Mouse (Mus musculus) heart, embryonic 14.5 days (tissue): ENCODE measurements around the gene Cux2. TPM values are rescaled to one million over a fixed set of nuclear protein-coding genes. Genes with fewer than 3 reads are reported as not detected.

ENCODE experiments used
- ATAC-seq: fragments of 200-750 bp; cut with Nextera tagmentation; 2 replicates; pipeline ENCODE4 v1.8.0; 2017; ENCODE audit warnings: low read depth, moderate TSS enrichment; ENCODE audit not compliant: insufficient number of reproducible peaks, insufficient read depth, low FRiP score
- H3K27ac ChIP-seq, 2 experiments: fragments of 200-500 bp in 1 of 2; fragments of 300-500 bp in 1 of 2; sonication (generic) in 1 of 2; replicated peaks in 1 of 2; 2 replicates each; pipeline ENCODE4 v1.5.1; 2012 to 2014; ENCODE audit warnings: low read depth in 2 of 2, low read length in 2 of 2, control low read depth in 1 of 2, mild to moderate bottlenecking in 1 of 2, mixed read lengths in 1 of 2; ENCODE audit not compliant: control insufficient read depth in 1 of 2, insufficient read depth in 1 of 2
- H3K27me3 ChIP-seq: fragments of 300-500 bp; sonication (generic); 2 replicates; pipeline ENCODE4 v1.6.1; 2014; ENCODE audit warnings: mild to moderate bottlenecking, low read length, control low read depth; ENCODE audit not compliant: control insufficient read depth, insufficient read depth
- H3K36me3 ChIP-seq: fragments of 300-500 bp; sonication (generic); 2 replicates; pipeline ENCODE4 v1.6.1; 2014; ENCODE audit warnings: mild to moderate bottlenecking, control low read depth, low read length, mixed read lengths; ENCODE audit not compliant: control insufficient read depth, insufficient read depth
- H3K4me1 ChIP-seq, 2 experiments: fragments of 200-500 bp in 1 of 2; fragments of 300-500 bp in 1 of 2; sonication (generic) in 1 of 2; 2 replicates each; pipeline ENCODE4 v1.6.1; 2012 to 2014; ENCODE audit warnings: low read length in 2 of 2, control low read depth in 1 of 2, mixed read lengths in 1 of 2; ENCODE audit not compliant: control insufficient read depth in 2 of 2, insufficient read depth in 2 of 2
- H3K4me2 ChIP-seq: fragments of 300-500 bp; sonication (generic); 2 replicates; pipeline ENCODE4 v1.6.1; 2014; ENCODE audit warnings: mild to moderate bottlenecking, low read length
- H3K4me3 ChIP-seq, 2 experiments: fragments of 200-500 bp in 1 of 2; fragments of 300-500 bp in 1 of 2; sonication (generic) in 1 of 2; 2 replicates each; pipeline ENCODE4 v1.5.1; 2012 to 2014; ENCODE audit warnings: low read length in 2 of 2, mild to moderate bottlenecking in 2 of 2, control low read depth in 1 of 2, low read depth in 1 of 2, moderate library complexity in 1 of 2; ENCODE audit not compliant: control insufficient read depth in 1 of 2, insufficient read depth in 1 of 2
- H3K9ac ChIP-seq: fragments of 300-500 bp; sonication (generic); 2 replicates; pipeline ENCODE4 v1.6.1; 2014; ENCODE audit warnings: mild to moderate bottlenecking, low read length
- H3K9me3 ChIP-seq: fragments of 300-500 bp; sonication (generic); 2 replicates; pipeline ENCODE4 v1.6.1; 2016; ENCODE audit warnings: low read length, control low read depth; ENCODE audit not compliant: control insufficient read depth
- WGBS: fragments of 180-500 bp; shearing (Covaris S2); extraction: QIAGEN DNeasy Blood & Tissue Kit; methylation state at CpG from one replicate; pipeline ENCODE4 v1.1.7; 2014; 5-methylcytosine and 5-hydroxymethylcytosine counted together
- polyA plus RNA-seq: library from polyadenylated mRNA; unstranded; fragments of >200 nt; fragmentation: Nextera tagmentation; extraction: Ambion mirVana; gene quantifications from 2 replicates; pipeline ENCODE4 v1.2.1, GENCODE M21; 2014

Gene Cux2
- polyA plus RNA-seq, 1 experiment from 2014 or later = 7.9 TPM

DNA sequence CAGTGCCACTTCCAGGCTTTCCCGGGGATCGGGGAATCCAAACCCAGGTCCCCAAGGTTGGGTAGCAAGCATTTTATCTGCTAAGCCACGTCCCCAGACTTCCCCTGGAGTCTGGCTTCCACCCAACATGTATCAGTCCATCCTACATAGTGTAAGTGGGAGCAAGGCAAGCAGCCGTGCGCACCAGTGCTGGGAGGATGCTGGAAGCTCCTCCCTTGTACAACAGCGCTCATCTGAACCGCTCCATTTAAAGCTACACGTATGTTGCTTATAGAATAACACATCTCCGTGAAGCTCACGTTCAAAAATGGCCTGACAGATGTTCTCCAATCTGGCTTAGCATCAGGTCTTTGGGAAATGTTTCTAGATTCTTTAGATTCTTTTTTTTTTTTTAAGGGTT, 86.9 kb downstream of the Cux2 start:
- H3K36me3 ChIP-seq = no peaks in the 10 kb centered on the region
- no peak overlapping the region for H3K4me3 ChIP-seq
- H3K27ac ChIP-seq = no peak overlapping the region
- H3K9me3 ChIP-seq = no peaks in the 10 kb centered on the region
- H3K27me3 ChIP-seq = no peaks in the 10 kb centered on the region
- H3K4me2 ChIP-seq = no peak overlapping the region
- no peak overlapping the region; the same call in 1 of the 2 replicates for H3K9ac ChIP-seq
- H3K4me1 ChIP-seq = peaks cover 38 to 51% of the 10 kb centered on the region in 2 experiments
- WGBS = 71% methylated on average over 10 of the region's 10 CpGs
- ATAC-seq = no peak

DNA sequence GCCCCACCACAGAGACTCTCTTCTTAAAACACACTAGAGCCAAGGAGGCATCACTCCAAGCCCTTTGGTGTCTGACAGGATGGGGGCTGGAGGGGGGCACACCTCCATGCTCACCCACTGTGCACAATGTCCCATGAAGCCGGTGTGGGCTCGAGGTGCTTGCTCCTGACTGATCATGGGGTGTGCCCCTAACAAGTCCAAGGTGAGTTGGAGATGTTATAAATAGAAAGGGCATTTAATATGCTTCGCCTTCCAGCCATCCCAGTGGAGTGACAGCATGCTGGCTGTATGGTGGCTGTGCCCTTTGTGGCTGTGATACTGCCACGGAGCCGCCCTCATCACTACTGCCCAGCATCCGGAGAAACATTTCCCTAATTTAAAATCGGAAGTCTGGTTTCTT, 87.5 kb downstream of the Cux2 start:
- Histone ChIP-seq H3K9me3 (no peaks in the 10 kb centered on the region), H3K4me1 (peaks cover 37 to 50% of the 10 kb centered on the region in 2 experiments)
- WGBS = 56% methylated on average over 7 of the region's 7 CpGs

DNA sequence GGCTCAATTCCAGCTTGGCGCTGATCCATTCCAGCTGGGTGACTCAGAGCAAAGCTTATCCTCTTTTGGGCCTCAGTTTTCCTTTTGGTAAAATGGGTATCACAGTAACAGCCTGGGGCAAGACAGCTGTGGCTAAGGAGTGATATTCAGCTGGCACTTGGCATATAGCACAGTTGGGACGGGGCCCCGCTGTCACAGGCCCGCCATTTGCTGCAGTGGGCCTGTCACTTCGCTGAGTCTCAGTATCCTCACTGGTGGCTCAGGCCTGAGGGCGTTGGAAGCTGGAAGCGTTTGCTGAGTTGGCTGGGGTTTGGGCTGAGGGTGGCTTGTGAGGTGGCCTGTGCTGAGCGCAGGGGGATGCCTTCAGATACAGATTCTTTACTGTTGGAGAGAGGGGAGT, 88.6 kb downstream of the Cux2 start:
- no peaks in the 10 kb centered on the region for H3K27me3 ChIP-seq
- no peaks in the 10 kb centered on the region for H3K36me3 ChIP-seq
- H3K9ac ChIP-seq = no peak overlapping the region
- no peak overlapping the region for H3K4me2 ChIP-seq
- no peak for ATAC-seq
- no peaks in the 10 kb centered on the region for H3K9me3 ChIP-seq
- 85% methylated on average over 8 of the region's 8 CpGs for WGBS
- no peak overlapping the region for H3K4me3 ChIP-seq
- no peak overlapping the region for H3K27ac ChIP-seq
- peaks cover 29 to 39% of the 10 kb centered on the region in 2 experiments for H3K4me1 ChIP-seq

More for the DNA sequence above, 87.5 kb downstream of the Cux2 start:
- no peak for ATAC-seq
- no peak overlapping the region for H3K4me3 ChIP-seq
- H3K9ac ChIP-seq = no peak overlapping the region
- no peaks in the 10 kb centered on the region for H3K36me3 ChIP-seq
- no peak overlapping the region for H3K27ac ChIP-seq
- H3K27me3 ChIP-seq = no peaks in the 10 kb centered on the region
- no peak overlapping the region for H3K4me2 ChIP-seq

DNA sequence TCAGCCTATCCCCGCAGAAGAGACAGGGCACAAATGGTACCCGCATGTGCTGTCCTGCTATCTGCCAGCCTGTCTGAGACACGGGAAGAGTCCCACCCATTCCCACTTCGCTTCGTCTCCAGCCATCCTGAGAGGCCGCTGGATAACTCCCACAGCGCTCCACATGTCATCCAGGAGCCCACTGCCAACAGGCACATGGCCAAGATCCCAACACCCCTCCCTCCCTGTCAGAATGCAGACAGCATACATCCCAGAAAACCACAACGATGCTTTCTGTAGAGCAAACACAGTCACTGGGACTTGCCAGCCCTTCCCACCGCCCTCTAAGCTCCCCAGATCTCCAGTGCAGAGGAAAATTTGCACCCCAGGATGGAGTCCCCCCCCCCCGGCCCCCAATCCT, 90.2 kb downstream of the Cux2 start:
- Histone ChIP-seq H3K9ac (no peak overlapping the region), H3K27me3 (no peaks in the 10 kb centered on the region), H3K4me2 (no peak overlapping the region), H3K36me3 (no peaks in the 10 kb centered on the region), H3K9me3 (no peaks in the 10 kb centered on the region), H3K4me3 (no peak overlapping the region), H3K4me1 (peaks cover 23 to 33% of the 10 kb centered on the region in 2 experiments), H3K27ac (no peak overlapping the region)
- ATAC-seq = no peak
- 30% methylated on average over 10 of the region's 10 CpGs for WGBS

DNA sequence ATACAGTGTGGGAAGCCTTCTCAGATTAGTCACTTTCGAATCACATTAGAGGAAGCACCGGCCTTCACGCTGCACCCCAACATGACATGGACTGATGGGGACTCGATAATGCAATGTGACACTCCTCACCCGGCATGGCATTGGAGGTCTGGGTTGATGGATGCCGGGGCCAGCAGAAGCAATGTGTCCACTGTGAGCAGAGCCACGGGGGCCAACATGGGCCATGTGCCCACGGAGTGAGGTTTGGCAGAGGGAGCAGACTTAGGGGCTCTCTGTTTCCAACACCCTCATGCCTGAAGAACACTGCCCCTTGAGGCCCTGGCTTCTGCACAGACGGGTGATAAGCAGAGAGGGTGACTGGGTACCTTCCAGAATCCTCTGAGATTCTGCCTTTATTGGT, 91.4 kb downstream of the Cux2 start:
- H3K9me3 ChIP-seq = no peaks in the 10 kb centered on the region
- no peak overlapping the region for H3K27ac ChIP-seq
- no peaks in the 10 kb centered on the region for H3K27me3 ChIP-seq
- no peak overlapping the region for H3K9ac ChIP-seq
- 71% methylated on average over 9 of the region's 9 CpGs for WGBS
- H3K4me3 ChIP-seq = no peak overlapping the region
- H3K36me3 ChIP-seq = no peaks in the 10 kb centered on the region
- peaks cover 23 to 33% of the 10 kb centered on the region in 2 experiments for H3K4me1 ChIP-seq
- no peak overlapping the region for H3K4me2 ChIP-seq
- no peak for ATAC-seq

DNA sequence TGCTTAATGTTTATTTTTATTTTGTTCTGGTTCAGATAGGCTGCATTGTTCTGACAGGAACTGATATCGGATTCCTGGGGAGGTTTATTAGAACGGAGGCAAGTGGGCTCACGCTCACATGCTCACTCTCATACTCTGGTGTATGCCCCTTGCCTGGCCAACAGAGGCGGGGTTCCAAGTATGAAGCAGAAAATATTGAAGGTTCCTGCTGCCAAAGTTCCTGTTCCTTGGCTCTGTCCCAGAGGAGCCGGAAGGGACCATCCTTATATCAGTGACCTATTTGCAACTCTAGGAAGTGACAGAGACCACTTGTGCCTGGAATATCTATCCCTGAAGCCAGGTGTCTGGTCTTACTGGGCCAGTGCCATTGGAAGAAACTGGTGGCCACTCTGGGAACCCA, 94.1 kb downstream of the Cux2 start:
- H3K36me3 ChIP-seq = no peaks in the 10 kb centered on the region
- no peak overlapping the region for H3K4me2 ChIP-seq
- no peak overlapping the region for H3K27ac ChIP-seq
- no peaks in the 10 kb centered on the region for H3K27me3 ChIP-seq
- WGBS = 69% methylated on average over 5 of the region's 5 CpGs
- no peak overlapping the region for H3K4me3 ChIP-seq
- no peak overlapping the region for H3K9ac ChIP-seq
- H3K9me3 ChIP-seq = no peaks in the 10 kb centered on the region
- H3K4me1 ChIP-seq = peaks cover 15 to 16% of the 10 kb centered on the region in 2 experiments
- ATAC-seq = no peak

DNA sequence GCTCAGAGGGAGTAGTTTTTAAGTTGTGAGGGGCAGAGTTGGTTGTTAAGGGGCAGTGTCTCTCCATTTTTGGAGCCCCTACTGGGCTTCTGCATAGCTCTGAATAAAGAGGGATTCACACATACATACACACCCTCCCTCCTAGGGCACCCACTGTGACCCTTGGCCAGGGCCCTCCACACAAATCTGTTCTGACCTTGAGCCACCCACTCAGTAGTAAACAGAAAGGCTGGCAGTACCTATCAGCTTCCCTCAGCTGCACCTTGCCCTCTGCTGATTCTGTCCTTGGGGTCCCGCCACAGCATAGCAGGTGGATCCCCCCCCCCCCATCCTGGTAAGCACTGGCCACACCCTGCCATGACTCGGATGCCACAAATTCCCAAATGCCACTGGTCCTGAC, 99.7 kb downstream of the Cux2 start:
- no peaks in the 10 kb centered on the region for H3K9me3 ChIP-seq
- H3K9ac ChIP-seq = no peak overlapping the region
- ATAC-seq = no peak
- H3K4me3 ChIP-seq = no peak overlapping the region
- WGBS = 44% methylated on average over 2 of the region's 2 CpGs
- no peak overlapping the region for H3K4me2 ChIP-seq
- peaks cover 22 to 28% of the 10 kb centered on the region in 2 experiments for H3K4me1 ChIP-seq
- no peaks in the 10 kb centered on the region for H3K27me3 ChIP-seq
- H3K27ac ChIP-seq = no peak overlapping the region
- no peaks in the 10 kb centered on the region for H3K36me3 ChIP-seq

DNA sequence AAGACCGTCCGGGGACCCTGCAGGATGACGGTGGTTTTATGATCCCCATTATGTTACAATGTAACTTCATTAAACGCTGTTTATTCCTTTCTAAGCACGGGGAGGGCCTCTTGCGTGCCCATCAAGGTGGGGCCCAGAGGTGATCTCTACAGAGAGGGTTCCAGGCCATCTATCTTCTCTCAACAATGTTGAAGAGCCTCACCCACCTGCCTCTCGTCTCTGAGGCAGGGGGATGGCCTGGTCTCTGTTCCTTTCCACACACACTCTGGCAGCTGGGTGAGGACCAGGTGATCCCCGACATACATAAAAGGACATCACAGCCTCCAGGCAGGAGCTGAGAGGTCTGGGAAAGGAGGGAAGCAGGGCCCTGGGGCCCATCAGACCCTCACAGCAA, 100.9 kb downstream of the Cux2 start:
- H3K4me2 ChIP-seq = peak overlapping the region; percentile 75
- ATAC-seq = no peak
- H3K27me3 ChIP-seq = no peaks in the 10 kb centered on the region
- H3K9ac ChIP-seq = 0 out of 2 replicates have a peak overlapping the region, but pooled peaks have one; percentile 58
- peaks cover 22 to 28% of the 10 kb centered on the region in 2 experiments for H3K4me1 ChIP-seq
- 29% methylated on average over 8 of the region's 8 CpGs for WGBS
- no peaks in the 10 kb centered on the region for H3K36me3 ChIP-seq
- peak overlapping the region in 1 of 2 experiments; percentile 34; a peak in 1 of 4 replicates for H3K4me3 ChIP-seq
- no peak overlapping the region; a peak in 1 of 4 replicates for H3K27ac ChIP-seq
- no peaks in the 10 kb centered on the region for H3K9me3 ChIP-seq
